Mouse (Mus musculus) right cerebral cortex, postnatal 10 days (tissue): ENCODE results near the gene Xylt1.
A peak's percentile ranks its signal among the peaks of the same experiment; 100 is the strongest.

ENCODE experiments used
- DNase-seq, 2 experiments: peaks; one replicate each; pipeline ENCODE4 v3.0.0; 2021; ENCODE audit warnings: low spot score in 2 of 2

The Xylt1 gene

DNA sequence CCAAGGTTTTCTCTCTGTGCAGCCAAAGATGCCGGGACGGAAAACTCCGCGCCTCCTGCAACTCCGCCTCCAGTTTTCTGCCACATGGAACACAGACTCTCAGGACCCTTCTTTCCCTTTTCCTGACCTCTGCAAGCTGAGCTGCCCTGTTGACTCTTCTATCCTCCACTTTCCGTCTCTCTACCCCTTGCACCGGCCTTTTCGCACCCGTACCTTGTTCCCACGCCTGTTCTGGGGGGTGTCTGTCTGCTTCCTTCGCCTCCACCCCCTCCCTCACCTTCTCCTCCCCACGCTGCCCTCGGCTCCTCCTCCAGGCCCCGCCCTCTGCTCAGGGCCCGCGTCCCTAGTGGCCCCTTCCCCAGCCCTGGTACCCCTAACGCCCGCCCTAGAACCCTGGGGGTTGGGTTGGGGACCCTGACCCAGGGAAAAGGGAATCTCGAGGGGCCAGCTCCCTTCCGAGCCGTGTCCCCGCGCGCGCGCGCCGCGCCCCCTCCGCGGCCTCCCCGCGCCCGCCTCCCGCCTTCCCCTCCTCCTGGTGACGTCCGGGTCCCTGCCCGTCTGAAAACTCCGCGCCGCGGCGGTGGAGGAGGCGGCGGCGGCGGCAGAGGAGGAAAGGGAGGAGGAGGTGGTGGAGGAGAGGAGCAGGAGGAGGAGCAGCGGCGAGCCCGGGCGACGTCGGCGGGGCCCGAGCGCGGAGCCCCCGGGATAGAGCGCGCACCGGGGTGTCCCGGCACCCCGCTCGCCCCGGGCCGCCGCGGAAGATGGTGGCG is at the start of gene Xylt1:
Gene Xylt1 (plus strand): TSS at position 562 of the 770 bp plus-strand sequence.
- peak; percentile 89 to 90 for DNase-seq

DNA sequence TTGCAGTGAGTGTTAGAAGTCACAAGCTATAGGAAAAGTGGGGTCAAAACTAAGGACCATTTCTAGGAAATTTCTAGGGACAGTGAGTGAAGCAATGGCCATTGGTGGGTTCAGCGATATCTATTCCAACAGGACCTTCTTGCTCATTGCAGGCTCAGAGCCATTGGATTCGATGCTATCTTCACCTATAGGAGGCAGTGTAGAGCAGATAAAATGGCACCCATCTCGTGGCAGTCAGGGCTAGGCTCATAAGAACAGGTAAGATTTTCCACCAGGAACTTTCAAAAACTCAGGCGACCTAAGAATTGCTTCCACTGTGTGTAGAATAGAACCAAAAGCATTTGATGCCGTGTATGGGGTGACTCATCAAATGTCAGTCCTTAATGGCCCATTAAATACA is 46.8 kb upstream of the Xylt1 start:
- DNase-seq = no peak

DNA sequence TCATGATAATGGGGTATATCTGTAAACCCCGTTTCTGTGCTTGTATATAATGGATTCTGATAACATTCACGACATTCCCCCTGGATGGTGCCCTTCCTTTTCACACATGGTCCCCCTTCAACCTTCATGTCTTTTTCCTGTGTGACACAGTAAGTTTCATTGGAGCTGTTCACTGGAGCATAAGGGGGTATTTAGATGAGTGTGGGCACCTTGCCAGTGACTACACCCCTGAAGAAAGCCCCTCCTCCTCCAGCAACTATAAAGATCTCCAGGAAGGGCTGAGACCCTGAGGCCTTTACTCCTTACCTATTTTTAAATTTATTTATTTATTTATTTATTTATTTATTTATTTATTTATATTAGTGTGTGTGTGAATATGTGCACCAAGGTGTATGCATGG is 24.5 kb upstream of the Xylt1 start:
- no peak for DNase-seq

DNA sequence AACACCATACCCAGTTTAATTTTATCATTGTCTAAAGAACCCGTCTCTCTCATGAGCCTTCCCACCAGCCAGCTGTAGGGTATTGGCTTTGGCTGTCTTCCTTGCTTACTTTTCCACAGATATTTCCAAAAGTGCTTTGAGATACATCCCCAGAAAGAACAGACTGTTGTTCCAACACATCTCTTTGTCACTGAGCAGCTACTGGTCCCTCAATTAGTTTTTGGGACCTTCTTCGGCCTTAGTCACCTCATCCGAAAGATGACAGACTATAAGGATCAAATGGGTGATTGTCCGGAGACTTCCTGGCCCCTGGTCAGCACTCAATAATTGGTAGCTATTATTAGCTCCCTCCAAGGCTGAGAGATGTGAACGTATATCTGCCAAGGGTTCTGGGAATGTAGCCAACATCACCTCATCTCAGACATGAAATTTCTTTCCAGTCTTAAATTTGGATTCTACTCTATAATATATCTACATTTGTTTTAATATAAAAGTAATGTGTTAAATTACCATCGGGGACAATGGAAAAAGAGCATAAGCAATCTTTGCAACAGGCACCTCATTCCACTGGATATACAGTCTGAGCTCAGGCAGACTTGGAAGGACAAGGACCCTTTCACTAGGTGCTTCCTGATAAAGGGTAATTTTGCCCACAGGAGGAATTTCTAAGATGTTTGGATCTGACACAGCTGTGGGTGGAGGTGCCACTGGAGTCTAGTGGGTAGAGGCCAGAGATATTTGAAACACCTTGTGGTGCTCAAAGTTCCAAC is 23.2 kb upstream of the Xylt1 start:
- DNase-seq = no peak

DNA sequence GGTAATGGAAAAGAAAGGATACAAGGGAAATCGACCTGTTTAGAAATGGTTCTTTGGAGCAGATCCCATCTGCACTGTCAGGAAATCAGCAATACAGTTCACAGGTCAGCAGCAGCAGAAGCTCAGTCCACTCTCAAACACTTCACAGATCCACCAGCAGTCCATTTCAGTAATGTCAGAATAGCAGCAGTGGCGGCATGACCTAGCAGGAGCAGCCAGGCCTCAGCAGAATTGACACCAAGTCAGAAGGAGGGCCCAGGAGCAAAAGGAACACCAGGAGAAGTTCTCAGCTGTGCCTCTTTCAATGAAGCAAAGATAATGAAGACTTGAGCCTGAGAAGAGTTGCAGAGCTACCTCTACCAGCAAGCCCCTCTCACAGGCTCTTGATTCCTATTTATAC is 19.5 kb upstream of the Xylt1 start:
- DNase-seq = no peak

DNA sequence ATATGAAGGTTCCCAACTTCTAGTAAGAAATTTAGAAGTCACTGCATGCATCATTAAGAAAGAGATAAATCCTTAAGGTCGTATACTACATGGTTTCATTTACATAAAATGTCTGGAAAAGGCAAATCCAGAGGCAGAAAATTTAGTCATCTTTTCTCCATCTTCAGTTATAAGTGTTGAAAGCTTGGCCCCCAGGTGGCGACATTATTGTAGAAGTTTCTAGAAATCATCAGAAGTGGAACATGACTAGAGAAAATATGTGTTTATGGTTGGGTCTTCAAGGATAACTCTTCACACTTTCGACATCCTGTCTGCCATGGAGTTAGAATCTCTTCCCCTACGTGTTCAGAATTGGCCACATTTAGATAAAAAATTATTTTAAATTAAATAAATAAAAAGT is 18.3 kb upstream of the Xylt1 start:
- no peak for DNase-seq

DNA sequence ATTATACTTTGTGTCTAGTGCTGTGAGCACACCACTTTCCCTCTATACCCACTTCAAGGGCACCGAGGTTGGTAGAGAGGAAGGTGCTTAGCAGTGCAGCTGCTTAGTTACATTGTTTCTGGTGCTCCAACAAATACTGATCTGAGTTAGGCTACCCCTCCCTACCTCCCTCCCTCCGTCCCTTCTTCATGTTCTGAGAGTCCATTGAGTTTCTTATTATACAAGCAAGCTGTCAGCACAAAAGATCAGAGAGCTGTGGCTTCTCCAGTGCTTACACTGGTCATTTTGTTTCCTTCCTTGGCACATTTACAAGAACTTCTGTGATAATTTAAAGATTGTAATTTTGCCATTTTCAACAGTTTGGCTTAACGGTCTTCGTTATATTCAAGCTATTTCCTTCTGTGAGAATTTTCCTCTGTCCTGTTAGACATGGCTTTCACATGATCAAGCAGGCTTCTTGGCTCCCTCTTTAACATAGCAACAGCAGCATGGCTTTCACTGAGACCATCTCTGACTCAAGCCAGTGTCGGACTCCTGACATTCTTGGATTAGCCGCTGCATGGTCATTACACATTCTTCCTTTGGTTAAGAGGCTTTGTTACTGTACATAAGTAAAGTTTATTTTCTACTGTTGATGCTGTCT is 12.0 kb upstream of the Xylt1 start:
- DNase-seq = no peak

DNA sequence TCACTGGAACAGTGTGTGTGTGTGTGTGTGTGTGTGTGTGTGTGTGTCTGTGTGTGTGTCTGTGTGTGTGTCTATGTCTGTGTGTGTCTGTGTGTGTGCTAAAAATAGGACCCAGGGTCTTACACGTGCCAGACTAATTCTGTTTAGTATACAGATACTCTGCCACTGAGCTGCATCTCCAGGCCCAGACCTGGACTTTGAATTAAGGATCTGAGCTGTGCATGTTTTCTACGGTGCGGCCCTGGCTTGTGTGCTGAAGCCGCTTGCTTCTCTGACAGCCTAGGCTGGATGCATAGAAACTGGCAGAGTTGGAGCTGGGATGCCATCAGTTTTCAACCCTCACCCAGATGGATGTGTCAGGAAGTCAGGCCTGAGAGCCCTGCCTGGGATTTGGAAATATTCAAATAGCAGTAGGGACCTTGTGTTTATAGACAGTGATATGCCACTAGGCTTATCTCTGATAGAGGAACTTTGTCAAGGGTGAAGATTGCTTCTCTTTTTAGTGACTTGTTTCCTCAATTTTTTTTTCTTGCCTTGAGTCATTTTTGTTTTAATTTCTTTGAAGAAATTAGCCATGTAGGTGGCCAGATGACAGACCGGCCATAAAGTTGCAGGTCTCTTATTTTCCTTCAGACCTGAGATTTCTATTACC is 11.4 kb upstream of the Xylt1 start:
- DNase-seq = no peak

DNA sequence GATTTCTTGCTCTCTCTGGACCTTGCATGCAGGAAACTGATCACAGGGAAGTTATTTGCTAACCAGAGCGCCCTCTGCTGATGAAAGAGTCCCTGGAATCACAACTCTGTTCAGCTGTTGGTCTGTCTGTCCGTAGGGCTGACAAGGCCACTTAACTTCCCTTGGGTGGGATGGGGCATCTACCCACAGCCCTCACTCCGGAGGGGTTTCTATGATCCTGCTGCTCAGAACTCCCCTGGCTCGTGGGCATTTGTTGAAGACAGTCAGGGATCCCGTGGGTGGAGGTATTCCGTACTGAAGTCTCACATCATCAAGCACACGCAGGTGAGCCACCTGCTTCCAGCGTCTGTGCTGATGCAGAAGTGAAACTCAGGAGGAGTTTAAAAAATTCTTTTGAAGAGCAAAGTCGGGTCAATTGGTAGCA is 4.9 kb upstream of the Xylt1 start:
- peak; percentile 75 to 82 for DNase-seq

DNA sequence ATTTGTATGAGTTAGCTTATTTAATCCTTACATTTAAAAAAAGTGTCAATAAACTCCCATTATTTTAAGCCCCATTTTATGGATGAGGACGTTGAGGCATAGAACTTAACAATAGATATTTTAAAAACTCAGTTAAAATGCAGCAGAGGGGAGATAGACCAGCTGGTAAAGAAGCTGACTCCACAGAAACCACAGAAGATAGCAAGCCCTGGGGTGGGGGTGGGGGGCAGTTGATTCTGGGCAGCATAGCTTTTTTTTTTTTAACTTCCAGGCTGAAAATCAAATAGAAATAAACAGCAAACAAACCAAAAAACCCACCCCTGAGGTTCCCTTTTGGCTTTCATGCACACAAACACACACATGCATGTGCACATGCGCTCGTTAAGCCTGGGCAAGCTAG is 3.6 kb upstream of the Xylt1 start:
- no peak for DNase-seq

DNA sequence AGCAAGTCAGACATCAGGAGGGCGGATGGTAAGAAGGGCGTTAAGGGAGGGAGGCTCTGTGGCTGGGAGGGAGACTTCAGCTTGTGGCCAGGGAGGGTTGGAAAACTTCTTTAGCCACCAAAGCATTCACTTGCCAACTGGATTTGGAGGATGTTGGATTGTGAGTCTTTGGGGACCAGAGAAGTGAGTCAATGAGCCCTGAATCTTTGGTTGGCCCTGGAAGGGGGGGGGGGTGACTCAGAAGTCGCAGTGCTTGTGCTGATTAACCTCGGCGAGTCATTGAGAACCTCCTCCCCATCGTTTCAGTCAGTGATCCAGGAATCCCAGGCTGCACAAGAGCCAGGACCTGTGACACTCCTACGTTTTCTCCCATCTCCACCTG is 752 bp upstream of the Xylt1 start:
- peak in 1 of 2 experiments; percentile 38 for DNase-seq

DNA sequence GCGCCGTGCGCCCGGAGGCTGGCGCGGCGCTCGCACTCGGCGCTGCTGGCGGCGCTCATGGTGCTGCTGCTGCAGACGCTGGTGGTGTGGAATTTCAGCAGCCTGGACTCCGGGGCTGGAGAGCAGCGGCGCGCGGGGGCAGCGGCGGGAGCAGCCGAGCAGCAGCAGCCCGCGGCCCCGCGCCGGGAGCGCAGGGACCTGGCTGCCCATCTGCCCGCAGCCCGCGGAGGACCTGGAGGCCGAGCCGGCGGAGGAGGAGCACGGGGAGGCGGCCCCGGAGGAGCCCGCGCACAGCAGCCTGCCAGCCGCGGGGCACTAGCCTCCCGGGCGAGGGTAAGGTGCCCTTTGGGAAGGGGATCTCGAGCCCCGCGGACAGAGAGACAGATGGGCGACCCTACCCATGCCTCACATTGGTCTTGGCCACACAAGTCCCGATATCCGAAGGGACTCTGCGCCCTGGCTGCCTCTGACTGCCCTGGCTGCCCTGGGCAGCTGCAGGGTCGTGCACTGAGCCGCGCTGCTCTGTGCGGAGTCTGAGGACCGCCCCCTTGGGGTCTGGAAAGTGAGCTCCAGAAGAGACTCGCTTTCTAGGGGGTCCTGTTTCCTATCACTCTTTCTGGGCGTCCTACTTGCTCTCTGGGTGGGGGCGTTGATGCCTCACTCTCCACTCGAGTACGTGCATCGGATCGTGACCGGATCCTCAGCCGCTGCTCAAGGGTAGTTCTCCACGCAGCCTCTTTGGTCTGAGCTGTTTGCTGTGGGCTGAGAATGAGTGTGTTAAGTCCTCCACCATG is 606 bp downstream of the Xylt1 start:
- peak; percentile 39 to 51 for DNase-seq

DNA sequence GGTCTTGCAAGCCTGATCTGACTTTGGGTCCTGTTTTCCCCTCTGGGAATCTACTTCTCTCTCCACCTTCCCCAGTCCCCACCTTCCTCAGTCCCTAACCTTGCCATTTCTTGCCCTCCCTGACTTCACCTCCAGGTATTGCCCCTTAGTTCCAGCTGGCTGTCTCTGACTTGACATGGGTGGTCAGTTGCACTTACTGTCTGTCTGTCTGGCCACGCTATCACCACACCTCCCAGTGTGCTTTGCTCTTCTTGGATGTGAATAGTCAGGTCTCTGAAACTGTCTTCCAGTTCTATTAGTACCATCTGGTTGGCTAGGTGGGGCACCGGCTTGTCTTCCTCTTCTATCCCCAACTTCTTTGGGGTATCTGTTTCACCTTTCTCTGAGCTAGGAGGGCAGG is 1.2 kb downstream of the Xylt1 start:
- peak in 1 of 2 experiments; percentile 27 for DNase-seq

DNA sequence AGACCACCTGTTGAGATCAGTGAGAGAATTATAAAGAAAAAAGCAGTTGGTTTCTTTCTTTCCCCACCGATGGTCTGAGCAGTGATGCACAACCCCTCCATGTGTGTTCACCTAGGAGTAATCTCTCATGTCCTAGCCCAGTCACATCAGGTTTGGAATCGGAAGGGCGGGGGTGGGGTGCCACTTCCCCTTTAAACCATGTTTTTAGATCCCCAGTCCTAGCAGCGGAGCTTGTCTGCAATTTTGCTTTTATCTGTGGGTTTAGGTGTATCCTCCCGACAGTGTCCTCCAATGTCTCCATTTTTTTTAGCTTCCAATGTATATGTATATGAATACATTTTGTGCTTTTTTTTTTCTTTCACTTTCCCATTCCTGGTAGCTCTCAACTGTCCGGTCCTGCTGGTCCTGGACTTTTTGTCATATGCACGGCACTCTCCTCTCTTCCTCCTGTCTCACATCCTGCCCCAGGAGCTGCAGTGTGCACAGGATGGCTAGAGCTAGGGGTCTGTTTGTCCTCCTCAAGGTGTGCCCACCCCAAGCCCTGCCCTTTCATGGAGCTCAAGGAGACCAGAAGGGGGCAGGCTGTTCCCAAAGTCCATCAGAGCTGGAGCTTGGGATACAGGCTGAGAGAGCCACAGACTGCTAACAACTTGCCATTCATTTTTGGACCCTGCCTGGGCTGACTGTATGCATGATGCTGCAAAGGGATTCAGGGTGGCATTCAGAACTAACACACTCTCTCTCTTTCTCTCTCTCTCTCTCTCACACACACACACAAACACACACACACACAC is 2.6 kb downstream of the Xylt1 start:
- DNase-seq = peak; percentile 81 to 82

DNA sequence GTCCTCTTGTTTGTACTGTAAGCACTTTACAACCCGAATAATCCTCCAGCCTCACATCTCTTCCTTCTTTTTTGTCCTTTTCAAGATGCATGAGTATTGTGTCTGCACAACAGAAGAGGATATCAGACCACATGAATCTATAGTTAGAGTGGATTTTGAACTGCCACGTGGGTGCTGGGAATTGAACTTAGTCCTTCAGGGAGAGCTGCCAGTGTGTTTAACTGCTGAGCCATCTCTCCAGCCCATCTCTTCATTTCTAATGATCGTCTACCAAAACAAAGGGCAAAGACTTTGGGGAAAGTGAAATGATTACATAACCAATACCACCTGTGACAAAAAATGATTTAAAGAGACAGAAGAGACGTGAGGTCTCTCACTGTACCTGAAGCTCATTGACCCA is 5.6 kb downstream of the Xylt1 start:
- DNase-seq = no peak

DNA sequence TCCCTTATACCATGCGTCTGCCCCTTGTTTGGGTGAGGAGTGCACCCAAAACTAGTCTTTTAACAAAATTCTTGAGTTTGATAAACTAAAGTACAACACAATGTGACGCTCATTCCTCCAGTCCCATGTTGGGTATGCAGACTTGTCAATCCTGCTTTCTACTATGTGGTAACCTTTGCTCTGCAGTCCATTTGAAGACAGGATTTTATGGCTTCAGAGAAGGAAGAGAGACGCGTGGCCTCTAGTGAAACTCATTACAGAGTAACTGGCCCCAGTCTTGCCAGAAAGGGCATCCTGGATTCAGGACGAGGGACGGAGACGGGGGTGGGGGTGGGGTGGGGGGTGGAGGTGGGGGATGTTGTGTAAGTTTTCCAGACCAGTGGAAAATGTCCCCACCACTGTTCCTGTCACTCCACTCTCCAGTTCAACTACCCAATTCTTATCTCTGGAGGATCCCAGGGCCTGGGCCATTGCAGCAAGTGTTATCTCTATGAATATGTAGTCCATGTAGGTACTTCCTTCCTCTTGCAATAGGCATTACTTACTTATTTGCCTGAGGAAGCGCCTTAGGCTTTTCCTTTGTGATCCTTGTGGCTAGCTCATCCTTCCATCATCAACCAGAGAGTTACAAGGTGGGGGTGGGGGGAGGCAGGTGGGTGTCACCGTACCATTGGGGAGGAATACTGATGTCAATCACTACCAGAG is 7.7 kb downstream of the Xylt1 start:
- DNase-seq = no peak

DNA sequence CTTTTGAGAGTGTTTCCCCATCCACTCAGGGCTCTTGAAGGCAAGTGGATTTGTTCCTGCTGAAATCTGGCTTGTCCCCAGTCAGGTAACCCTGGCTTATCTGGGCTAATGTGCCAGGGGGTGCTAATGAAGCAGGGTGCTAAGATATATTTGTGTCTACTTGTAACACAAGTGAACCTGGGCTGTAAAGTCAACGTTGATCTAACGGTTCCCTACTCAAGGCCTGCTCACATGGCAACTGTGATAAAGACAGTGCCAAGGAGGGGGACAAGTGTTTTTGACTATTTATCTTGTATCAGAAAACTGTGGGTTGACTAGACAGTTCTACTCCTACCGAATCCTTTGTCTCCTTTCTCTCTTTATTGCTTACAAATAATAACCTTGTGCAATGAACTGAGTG is 8.3 kb downstream of the Xylt1 start:
- no peak for DNase-seq

DNA sequence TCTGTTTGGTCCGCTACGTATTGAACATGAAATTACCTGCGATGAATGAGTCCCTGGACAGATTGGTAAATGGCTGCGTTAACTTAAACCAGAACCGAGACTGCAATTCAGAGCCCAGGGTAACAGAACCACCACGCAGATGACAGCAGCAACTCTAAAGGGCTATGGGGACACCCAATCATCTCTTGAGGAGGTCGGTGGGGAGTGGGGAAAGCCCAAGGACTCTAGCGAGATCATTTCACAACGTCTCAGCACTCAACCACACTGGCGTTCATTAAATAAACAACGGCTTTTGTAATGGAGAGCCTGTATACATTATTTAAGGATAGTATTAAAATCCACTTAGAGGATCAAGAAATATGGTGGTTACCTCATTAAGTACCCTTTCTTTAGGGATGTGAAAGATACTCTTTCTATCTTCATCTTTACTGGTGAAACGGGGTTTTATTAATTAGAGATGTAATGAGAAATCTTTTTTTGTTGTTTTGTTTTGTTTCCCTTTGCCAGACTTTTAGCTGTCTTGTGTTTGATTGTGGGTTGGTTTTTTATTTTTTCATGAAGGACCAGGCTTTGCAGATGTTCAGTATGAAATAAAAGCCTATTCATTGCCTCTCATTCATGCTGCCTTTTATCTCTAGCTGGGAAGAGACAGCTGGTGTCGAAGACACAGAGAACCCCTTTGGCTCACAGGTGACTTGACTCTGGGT is 12.2 kb downstream of the Xylt1 start:
- no peak for DNase-seq

DNA sequence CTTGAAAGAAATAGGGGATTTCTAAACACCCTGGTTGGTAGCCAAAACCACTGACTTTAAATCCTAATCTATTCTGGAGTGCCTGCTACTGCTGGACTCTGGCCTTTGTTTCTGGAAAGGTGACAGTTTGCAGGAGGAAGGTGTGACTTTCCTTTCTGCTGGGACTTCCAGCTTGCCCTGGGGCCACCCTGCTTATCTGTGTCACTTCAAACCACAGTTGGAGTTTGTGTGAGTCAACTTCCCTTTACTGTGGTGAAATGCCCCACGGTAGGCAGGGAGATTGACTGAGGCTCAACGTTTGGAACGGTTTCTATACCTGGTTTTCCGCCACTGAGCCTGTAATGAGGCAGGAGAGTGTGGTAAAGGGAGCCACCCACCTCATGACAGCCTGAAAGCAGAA is 13.2 kb downstream of the Xylt1 start:
- DNase-seq = no peak
